Mouse (Mus musculus) layer of hippocampus, adult 18-20 months (tissue): Measurements from ENCODE around the gene Ralb. TPM values are rescaled to one million over a fixed set of nuclear protein-coding genes. Genes with fewer than 3 reads are reported as not detected.

ENCODE experiments used
- DNase-seq, 2 experiments: peaks; one replicate each; pipeline ENCODE4 v3.0.0; 2022; ENCODE audit warnings: low spot score in 2 of 2
- total RNA-seq, 2 experiments: library from RNA; stranded (reverse); gene quantifications; 2 replicates each; pipeline ENCODE4 v1.2.3; 2021

The Ralb gene
- total RNA-seq, 2 experiments from 2014 or later, result 20.8 to 21.0 TPM

DNA sequence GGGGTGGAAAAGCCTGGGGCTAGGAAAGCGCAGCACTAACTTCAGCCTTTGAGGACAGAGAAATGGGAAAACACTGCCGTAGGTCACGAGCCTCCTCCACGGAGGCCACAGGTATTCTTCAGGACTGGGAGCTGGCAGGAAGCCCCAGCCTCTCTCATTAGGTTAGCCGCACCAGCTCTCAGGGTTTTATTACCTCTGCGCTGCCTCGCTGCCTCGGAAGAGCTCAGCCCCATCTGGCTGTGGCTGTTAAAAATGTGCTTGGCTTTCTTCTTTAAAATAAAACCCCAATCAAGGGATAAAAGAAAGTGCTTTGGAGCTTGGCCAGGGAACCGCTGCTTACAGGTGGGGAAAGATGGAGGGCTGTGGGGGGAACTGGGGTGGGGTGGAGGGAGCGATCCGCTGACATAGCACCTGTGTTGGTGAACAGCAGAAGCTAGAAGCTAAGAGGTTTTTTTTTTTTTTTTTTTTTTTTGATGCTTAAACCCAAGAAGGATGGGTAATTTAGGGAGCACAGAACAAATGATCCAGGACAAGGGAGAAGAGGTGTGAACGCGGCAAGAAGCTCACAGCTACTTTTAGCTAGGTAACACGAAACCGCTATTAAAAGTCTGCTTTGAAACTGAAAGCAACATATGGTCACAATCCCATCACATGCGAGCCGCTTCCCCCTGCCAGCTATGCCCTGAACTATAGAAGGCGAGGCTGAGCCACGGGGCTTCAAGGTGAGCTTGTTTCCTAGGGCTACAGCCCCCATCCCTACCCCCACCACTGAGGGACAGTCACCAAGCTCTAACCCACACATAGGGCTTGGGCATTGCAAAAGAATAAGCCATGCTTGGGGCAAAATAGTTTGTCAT, 47.7 kb downstream of the Ralb start:
- DNase-seq, result no peak

DNA sequence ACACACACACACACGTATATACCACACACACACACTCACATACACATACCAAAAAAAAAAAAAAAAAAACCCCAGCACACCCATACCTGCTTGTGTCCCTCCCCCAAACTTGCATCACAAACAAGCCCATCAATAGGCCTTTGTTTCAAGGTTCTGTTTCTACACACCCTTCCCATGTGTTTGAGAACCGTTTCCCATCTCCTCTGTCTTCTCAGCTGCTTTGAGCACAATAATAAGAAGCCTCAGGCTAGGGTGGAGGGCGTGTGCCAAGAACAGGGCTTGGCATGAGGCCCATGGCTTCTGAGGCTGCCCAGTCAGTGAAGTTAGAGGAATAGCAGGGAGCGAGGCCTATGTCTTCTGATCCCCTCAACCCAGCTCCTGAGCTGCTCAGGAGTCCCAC, 50.9 kb downstream of the Ralb start:
- DNase-seq, result no peak

DNA sequence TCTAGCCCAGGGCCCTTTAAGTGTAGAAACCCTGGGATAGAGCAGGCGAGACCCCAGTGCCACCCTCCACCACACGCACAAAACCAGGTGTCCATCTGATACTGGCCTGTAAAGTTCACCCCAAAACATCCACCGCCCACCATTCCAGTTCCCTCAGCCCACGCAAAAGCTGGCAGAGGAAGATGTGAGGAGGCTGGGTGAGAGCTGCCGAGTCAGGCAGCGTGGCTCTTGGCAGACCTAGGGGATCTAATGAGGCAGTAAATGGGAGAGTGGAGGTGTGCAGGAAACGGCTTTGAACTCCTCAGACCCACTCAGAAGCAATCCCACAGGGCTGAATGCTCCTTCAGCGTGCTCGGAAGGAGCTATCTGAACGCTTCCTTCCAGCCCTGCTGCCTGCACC, 53.2 kb downstream of the Ralb start:
- DNase-seq, result peak in 1 of 2 experiments; percentile 22

DNA sequence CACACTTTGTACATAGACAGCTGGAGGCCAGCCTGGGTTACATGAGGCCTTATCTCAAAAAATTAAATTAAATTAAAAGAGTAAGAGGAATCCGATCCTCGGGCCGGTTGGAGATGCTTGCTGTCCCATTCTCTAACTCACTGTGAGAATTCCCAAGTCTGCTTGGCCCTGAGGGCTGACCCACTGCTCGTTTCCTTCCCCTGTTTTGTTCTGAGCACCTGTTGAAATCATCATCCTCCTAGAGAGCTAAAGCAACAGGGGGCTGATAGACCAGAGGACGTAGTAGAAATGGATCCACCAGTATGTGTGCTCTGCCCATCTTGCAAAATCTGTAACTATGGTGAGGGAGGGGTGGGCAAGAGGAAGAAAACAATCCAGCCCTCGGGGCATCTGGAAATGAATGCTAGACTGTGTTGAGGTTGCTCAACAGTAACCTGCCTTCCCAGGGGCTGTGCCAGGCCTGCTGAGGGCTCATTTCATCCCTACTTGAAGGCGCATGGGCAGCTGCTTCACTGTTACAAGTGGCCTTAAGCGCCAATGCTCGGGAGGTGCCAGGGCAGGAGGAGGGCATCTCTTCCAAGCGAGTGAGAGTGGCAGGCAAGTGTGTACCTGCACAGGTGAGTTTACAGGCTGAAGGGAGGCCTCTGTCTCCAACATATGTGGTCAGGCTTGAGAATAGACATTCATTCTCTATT, 53.8 kb downstream of the Ralb start:
- DNase-seq, result no peak

DNA sequence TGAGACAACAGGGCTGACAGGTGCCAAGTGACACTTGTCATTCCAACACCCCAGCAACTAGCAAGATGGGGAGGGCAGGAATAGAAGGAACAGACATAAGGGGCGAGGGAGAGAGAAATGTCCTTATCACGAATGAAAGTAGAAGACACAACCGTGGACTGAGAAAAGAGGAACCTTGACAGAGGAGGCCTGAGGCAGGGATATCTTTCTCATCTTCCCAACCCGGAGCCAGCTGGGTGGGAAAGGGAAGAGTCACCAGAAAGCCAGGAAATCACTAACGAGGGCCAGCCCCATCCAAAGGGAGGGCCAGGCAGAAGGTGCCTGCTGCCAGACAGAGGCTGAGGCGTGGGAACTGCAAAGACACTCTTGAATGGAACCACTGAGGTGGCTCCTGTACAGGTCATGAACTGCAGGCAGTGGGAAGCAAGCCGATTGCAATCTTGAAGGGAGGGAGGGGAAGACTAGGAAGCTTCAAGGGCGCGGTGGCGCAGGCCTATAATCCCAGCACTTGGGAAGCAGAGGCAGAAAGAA, 57.8 kb downstream of the Ralb start:
- no peak for DNase-seq

DNA sequence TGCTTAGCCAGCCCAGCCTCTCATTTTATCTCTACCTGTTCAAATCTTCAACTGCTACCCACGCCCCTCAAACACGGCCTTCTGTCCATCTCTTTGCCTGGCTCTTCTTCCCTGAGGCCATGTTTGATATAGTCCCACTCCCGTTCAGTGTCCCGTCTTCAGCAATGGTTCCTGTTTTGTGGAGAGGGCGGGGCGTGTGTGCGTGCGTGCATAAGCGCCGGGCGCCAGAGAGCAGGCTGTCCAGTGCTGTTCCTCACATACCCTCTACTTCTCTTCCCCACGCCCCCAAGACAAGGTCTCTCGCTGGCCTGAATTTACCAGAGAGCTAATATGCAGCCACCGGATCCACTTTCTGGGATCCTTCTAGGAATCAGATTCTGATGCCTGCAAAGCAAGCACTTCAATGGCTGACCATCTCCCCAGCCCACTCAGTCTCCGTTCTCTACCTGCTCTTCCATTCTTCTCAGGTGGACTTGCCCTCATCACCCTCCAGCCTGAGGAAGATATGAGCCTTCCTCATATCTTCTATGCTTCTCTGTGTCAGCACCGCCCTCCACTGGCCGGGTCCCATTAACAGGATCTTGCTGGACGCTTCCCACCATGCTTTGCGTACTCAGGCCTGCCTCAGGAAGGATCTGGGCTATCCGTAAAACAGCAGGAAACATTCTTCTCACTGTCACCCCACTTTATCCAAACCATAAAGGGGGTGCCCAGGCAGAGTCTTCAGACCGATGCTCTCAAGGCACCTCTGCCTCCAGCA, 60.8 kb downstream of the Ralb start:
- DNase-seq, result no peak

DNA sequence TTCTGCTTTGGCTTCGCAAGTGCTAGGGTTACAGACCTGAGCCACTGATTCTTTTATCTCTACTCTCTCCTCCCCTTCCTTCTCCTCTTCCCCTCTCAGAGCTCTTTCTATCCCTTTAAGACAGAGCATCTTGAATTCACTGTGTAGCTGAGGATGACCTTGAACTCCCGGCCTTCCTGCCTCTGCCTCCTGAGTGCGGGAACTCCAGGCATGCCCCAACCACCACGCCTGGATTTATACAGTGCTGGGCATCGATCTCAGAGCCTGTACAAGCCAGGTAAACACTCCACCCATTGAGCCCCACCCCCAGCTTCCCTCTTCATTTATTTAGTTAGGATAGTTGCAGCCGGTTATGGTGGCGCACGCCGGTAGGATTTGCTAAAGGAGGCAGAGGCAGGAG, 61.7 kb downstream of the Ralb start:
- no peak for DNase-seq

DNA sequence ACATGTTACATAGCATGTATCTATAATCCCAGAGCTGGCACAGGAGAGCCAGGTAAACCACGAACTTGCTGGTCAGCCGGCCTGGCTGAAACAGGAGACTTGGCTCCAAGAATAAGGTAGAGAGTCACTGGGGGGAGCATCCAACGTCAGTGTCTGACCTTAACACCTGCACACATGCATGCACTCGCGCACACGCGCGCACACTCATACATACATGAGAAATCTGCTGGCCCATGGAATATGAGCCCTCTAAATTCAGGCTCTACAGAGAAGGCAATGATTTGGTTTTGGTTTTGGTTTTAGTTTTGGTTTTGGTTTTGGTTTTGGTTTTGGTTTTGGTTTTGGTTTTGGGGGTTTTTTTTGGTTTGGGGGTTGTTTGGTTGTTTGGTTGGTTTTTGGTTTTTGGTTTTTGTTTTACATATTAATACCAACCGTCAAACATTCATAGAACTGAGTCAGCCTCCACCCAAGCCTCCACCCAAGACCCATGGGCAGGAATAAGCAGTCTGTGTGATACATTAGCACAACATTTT, 66.4 kb downstream of the Ralb start:
- no peak for DNase-seq

DNA sequence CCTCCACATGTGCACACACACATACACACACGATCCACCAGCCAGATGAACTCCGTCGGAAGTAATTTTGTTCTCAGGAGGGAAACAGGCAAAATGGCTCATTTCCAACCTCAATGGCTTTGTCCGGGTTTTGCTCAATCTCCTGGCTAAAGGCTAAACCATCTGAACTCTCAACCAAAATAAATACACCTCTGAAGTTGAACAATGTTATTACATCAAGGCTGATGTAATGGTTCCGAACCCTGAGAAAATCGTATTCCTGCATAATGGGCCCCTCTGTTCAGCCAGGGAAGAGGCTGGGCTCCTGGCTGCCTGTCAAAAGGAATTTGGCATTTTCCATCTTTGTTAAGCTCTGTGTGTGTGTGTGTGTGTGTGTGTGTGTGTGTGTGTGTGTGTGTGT, 67.2 kb downstream of the Ralb start:
- no peak for DNase-seq

DNA sequence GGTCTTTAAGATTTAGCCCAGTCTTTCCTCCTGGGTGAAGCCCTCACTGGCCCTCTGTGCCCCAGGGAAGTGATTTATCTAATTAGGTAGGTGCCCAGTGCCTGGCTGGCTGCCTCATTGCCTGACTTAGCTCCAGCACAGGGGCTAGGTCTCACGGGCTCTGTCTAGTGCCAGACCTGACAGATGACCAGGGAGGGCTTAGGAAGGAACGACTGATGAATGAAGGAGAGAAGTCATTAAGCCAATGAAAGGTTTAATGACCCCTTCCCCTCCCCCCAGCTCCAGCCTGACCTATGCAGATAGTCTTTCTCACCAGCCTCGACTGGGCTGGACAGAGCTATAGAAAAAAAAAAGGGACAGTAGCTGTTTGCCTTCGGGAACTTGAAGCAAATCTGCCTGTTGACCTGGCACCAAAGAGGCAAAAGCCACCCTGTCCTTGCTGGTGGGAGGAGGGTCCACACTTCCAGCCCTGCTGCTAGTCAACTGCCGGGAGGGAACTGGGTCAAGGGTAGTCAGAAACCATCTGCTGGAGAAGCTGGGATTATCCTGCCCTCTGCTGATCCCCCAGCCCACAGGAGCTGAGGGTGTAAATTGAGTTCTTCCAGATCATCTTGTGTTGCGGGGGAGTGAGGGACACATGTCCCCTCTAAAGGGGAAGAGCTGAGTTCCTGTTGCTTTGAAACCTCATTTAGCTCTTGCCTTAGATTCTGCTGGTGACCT, 80.3 kb downstream of the Ralb start:
- no peak for DNase-seq

DNA sequence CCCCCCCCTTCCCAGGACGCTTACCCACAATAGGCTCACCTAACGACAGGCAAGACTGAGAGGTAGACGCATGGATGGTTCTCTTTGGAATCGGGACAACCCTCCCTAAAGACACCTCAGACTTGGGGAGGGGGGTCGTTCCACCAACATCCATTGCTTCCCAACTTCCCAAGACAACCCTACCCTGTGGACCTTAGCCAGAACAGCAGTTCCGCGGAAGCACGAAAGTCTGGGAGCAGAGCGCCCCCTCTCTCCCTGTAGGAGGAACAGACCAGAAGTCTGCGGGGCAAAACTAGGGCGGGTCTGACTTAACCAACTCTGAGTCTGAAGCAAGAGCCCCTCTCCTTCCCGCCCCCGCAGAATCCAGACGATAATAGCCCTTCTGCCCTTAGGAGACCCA, 81.1 kb downstream of the Ralb start:
- peak in 1 of 2 experiments; percentile 57 for DNase-seq

DNA sequence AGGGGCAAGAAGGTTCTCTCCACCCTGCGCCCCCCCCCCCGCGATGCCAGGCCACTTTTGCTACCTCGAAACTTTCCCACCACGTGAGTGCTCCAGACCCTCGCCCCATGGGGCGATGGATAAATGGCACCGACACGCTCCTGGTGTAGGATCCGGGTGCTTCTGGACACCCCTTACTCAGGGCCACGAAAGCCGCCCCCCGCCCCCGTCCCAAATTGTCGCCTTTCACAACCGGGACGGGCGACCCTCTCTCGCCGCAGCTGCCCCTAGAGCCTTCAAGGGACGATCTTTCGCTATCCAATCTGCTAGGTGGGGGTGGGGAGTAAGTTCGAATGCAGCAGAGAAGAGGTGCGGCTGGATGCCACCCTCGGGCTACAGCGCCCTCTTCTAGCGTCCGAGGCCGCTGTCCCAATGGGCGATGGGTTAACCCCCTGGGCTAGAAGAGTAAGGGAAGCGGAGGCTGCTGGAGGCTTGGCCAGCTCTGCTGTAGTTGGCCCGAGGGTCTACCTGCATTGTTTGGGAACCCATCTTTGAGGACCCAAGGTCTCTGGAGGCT, 82.1 kb downstream of the Ralb start:
- no peak for DNase-seq

DNA sequence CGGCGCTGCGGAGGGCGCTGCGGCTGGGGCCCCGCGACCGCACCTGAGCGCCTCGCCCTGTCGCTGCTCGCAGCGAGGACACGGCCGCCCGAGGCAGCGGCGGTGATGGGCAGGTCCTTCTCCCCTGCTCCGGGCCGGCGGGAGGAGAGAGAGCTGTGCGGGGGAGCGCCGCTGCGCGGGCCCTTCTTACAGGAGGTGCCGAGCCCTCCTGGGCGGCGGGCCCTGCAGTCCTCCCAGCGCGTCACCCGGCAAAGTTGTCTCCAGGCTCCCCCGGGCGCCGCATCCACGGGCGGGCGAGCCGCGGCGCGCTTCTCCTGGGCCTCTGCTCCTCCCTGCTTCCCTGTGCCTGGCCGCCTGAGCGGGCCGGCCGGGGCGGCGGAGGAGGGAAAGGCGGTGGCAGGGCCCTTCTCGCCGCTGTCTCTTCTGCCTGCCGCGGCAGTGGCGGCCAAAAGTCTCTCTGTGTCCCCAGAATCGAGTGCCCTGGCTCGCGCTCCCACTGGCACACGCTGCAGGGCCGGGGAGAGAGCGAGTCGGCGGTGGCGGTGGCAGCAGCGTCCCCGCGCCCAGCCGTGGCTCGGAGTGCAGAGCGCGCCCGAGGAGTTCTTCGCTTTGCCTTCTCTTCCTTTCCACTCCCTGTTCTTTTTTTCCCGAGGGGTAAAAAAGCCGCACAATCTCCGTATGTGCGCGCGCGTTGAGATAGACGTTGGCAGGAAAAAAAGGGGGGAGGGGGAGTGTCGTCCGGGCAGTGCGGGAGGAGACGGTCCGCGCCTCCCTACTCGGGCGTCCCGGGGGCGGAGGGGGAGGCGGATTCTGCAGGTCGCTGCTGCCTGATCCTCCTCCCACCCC, 82.8 kb downstream of the Ralb start, which contains the start of gene Inhbb:
Gene Inhbb, minus strand, starts transcription at position 673 of the 846 bp plus-strand sequence.
- DNase-seq, result peak in 1 of 2 experiments; percentile 45

DNA sequence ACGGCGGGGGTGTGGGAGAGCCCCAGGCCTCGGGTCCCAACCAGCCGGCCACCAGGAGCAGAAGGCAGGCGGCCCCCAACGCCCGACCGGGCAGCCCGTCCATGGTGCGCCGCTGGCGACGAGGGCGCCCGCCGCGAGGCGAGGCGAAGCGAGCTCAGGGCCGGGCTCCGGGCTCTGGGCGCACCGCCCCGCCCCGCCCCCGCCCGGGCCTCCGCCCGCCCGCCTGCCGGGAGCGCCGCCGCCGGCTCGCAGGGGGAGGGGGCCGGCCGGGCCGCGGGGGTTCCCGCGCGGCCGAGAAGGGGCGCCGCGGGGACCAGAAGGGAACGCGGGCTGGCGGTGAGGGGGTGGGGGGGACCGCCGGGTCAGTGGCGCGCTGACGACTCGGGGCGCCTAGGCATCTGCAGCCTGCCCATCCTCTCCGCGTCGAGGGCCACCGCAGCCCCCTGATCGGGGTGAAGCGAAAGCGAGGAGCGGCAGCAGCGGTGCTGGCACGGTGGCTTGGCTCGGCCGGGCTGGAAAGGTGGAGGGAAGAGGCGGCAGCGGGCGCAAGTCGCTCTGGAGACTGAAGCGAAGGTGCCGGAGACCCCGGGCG, 83.5 kb downstream of the Ralb start:
- DNase-seq, result no peak

Other genes with a start within 250 kb of the Ralb start
- gene Inhbb, start 82.5 kb downstream of the Ralb start, total RNA-seq, result 1 to 10 TPM; 5.8 to 6.2 TPM
- 10 to 100 TPM; 14.4 to 15.7 TPM for gene Tmem185b, start 21.4 kb upstream of the Ralb start, total RNA-seq
- 1 to 10 TPM; 4.4 to 5.4 TPM for gene Epb41l5, start 144.2 kb upstream of the Ralb start, total RNA-seq